Mouse (Mus musculus) kidney, adult 2 months (tissue): Measurements from ENCODE around the gene Atad5.

Experiments used
- CTCF ChIP-seq: fragments of 200-500 bp; conservative IDR thresholded peaks from 2 replicates; pipeline ENCODE4 v1.5.1; 2011; ENCODE audit warnings: low read depth, mild to moderate bottlenecking, control low read depth, low read length, moderate library complexity, mixed read lengths; ENCODE audit not compliant: insufficient read depth, insufficient read length
- POLR2A ChIP-seq: fragments of 200-500 bp; IDR thresholded peaks from one replicate; pipeline ENCODE4 v1.6.1; 2011; ENCODE audit warnings: low read depth, low read length, control low read depth

DNA sequence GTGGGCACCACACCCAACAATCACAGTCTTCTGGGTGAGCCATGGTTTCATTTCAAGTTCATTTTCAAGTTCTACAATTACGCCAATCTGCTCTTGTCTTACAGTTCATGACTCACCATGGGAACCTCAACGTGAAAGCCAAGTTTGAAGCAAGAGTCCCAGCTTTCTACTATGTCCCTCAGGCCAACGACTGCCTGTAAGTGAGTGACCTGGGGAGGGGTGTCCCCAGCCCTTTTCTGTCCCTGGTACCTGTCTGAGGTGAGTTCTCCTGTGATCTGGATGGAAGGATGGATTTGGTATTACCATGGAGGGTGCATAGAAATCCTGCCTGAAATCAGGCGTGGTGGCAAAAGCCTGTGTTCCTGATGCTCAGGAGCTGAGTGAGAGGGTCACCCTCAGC, 67.6 kb downstream of the Atad5 start:
- TF ChIP-seq POLR2A (no peak), CTCF (no peak)
